Mouse (Mus musculus) embryonic facial prominence, embryonic 15.5 days (tissue): ENCODE results near the gene Fbxo7. TPM values are rescaled to one million over a fixed set of nuclear protein-coding genes. Genes with fewer than 3 reads are reported as not detected.
"Not testable (repeated sequence)": the region's sequence is repeated elsewhere in the genome, so short reads cannot be mapped to it uniquely, and the experiment has no call there.

Source experiments
- ATAC-seq: fragments of 200-750 bp; cut with Nextera tagmentation; 2 replicates; pipeline ENCODE4 v1.8.0; 2017; ENCODE audit warnings: low read depth, moderate TSS enrichment; ENCODE audit not compliant: insufficient number of reproducible peaks, low FRiP score, low TSS enrichment
- H3K27ac ChIP-seq: fragments of 300-500 bp; sonication (generic); replicated peaks from 2 replicates; pipeline ENCODE4 v1.5.1; 2015; ENCODE audit warnings: mild to moderate bottlenecking, inconsistent platforms
- H3K27me3 ChIP-seq: fragments of 300-500 bp; sonication (generic); 2 replicates; pipeline ENCODE4 v1.6.1; 2015; ENCODE audit warnings: inconsistent platforms
- H3K36me3 ChIP-seq: fragments of 300-500 bp; sonication (generic); 2 replicates; pipeline ENCODE4 v1.6.1; 2015; ENCODE audit warnings: mild to moderate bottlenecking, inconsistent platforms
- H3K4me1 ChIP-seq: fragments of 300-500 bp; sonication (generic); 2 replicates; pipeline ENCODE4 v1.6.1; 2015; ENCODE audit warnings: inconsistent platforms
- H3K4me2 ChIP-seq: fragments of 300-500 bp; sonication (generic); replicated peaks from 2 replicates; pipeline ENCODE4 v1.6.1; 2015; ENCODE audit warnings: mild to moderate bottlenecking, inconsistent platforms
- H3K4me3 ChIP-seq: fragments of 300-500 bp; sonication (generic); replicated peaks from 2 replicates; pipeline ENCODE4 v1.5.1; 2015; ENCODE audit warnings: mild to moderate bottlenecking, inconsistent platforms
- H3K9ac ChIP-seq: fragments of 300-500 bp; sonication (generic); 2 replicates; pipeline ENCODE4 v1.6.1; 2015; ENCODE audit warnings: inconsistent platforms
- H3K9me3 ChIP-seq: fragments of 300-500 bp; sonication (generic); replicated peaks from 2 replicates; pipeline ENCODE4 v1.6.1; 2016; ENCODE audit warnings: inconsistent platforms
- WGBS: fragments of 180-500 bp; shearing (Covaris S2); methylation state at CpG from one replicate; pipeline ENCODE4 v1.1.7; 2015; 5-methylcytosine and 5-hydroxymethylcytosine counted together
- polyA plus RNA-seq: library from polyadenylated mRNA; unstranded; fragments of >200 nt; fragmentation: Nextera tagmentation; extraction: Ambion mirVana; gene quantifications from 2 replicates; pipeline ENCODE4 v1.2.1, GENCODE M21; 2015

Fbxo7 gene
- polyA plus RNA-seq, 1 experiment from 2014 or later = 29.9 TPM

DNA sequence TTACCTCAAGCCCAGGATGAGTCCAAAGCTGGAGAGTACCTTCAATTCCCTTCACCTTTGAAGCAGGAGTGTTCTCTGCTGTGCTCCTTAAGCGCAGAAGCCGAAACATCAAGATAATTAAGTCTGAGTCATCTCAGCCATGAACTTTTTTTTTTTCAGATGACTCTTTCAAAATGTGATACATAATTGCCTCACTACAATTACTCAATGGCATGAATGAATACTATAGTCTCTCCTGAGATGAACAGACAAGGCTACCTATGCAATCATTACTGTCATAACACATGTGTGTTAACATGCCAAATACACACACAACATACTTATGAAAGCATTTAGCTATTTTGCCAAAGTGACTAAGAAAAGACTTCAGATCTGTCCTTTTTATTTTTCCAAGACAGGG, 10.0 kb upstream of the Fbxo7 start, which contains the start of gene Bpifc:
Gene Bpifc, minus strand, starts transcription at position 115 of the 400 bp plus-strand sequence.
- Histone ChIP-seq H3K36me3 (no peaks in the 10 kb centered on the region), H3K4me2 (no peak within 1 kb of the TSS), H3K27ac (no peak within 1 kb of the TSS; the same call in 1 of the 2 replicates), H3K9me3 (no peaks in the 10 kb centered on the region), H3K4me1 (no peaks in the 10 kb centered on the region), H3K9ac (no peak within 1 kb of the TSS), H3K4me3 (no peak within 1 kb of the TSS), H3K27me3 (no peaks in the 10 kb centered on the region)
- no peak for ATAC-seq
- 89% methylated on average over 2 of the region's 2 CpGs for WGBS

GRCm38 (mm10) chr10:86017781-86018180, 4.0 kb upstream of the Fbxo7 start:
- no peak overlapping the region for H3K4me3 ChIP-seq
- no peaks in the 10 kb centered on the region for H3K9me3 ChIP-seq
- H3K27ac ChIP-seq = no peak overlapping the region
- WGBS = 90% methylated on average over 7 of the region's 7 CpGs
- no peak for ATAC-seq
- H3K9ac ChIP-seq = no peak overlapping the region
- H3K27me3 ChIP-seq = no peaks in the 10 kb centered on the region
- H3K4me1 ChIP-seq = peaks cover 6% of the 10 kb centered on the region; the same call in 1 of the 2 replicates
- H3K36me3 ChIP-seq = no peaks in the 10 kb centered on the region
- no peak overlapping the region for H3K4me2 ChIP-seq

- H3K4me1 ChIP-seq = peaks cover 9% of the 10 kb centered on the region; the same call in 1 of the 2 replicates
- no peak overlapping the region for H3K4me3 ChIP-seq
- H3K36me3 ChIP-seq = no peaks in the 10 kb centered on the region
- H3K27me3 ChIP-seq = no peaks in the 10 kb centered on the region
- WGBS = 30% methylated on average over 5 of the region's 5 CpGs
- no peak overlapping the region for H3K27ac ChIP-seq
- H3K9me3 ChIP-seq = no peaks in the 10 kb centered on the region
- ATAC-seq = no peak
- no peak overlapping the region for H3K4me2 ChIP-seq
- no peak overlapping the region for H3K9ac ChIP-seq
Measured at GRCm38 (mm10) chr10:86018813-86019212, 3.0 kb upstream of the Fbxo7 start.

DNA sequence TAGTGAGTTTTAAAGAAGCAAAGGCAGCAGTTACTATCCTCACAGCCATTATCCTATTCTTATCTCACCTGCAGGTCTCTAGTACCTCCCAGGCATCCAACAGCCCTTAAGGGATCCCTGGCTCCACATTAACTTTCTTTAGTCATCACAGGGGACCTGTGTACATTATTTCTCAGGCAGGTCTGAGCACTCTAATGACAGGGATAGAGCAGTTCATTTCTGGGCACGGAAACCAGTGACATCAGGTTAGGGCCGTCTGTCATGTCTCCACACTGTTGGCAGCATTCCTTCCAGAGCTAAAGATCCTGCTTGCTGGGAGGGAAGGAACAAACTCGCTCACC, 394 bp upstream of the Fbxo7 start:
- Histone ChIP-seq H3K4me2 (peak overlapping the region; percentile 32), H3K9me3 (no peaks in the 10 kb centered on the region), H3K27ac (no peak overlapping the region), H3K9ac (no peak overlapping the region), H3K4me1 (peaks cover 11% of the 10 kb centered on the region; the same call in 1 of the 2 replicates), H3K36me3 (no peaks in the 10 kb centered on the region), H3K27me3 (no peaks in the 10 kb centered on the region), H3K4me3 (peak overlapping the region; percentile 96)
- ATAC-seq = peak; percentile 41; the same call in 1 of the 2 replicates
- 0% methylated on average over 3 of the region's 3 CpGs for WGBS

- no peaks in the 10 kb centered on the region for H3K27me3 ChIP-seq
- peak overlapping the region; percentile 92 for H3K27ac ChIP-seq
- H3K4me3 ChIP-seq = peak overlapping the region; percentile 96
- H3K36me3 ChIP-seq = no peaks in the 10 kb centered on the region
- WGBS = 2% methylated on average over 6 of the region's 6 CpGs
- peak overlapping the region; percentile 71 for H3K4me2 ChIP-seq
- no peaks in the 10 kb centered on the region for H3K9me3 ChIP-seq
- ATAC-seq = no peak; the same call in 1 of the 2 replicates
- H3K4me1 ChIP-seq = peaks cover 11% of the 10 kb centered on the region; the same call in 1 of the 2 replicates
- peak overlapping the region; percentile 83 for H3K9ac ChIP-seq
Measured at GRCm38 (mm10) chr10:86022474-86022816, 673 bp downstream of the Fbxo7 start.

- no peak overlapping the region for H3K27ac ChIP-seq
- no peaks in the 10 kb centered on the region for H3K9me3 ChIP-seq
- no peak overlapping the region for H3K9ac ChIP-seq
- no peaks in the 10 kb centered on the region for H3K27me3 ChIP-seq
- peak overlapping the region; percentile 71; the same call in 1 of the 2 replicates for H3K4me2 ChIP-seq
- H3K4me3 ChIP-seq = peak overlapping the region; percentile 96; the same call in 1 of the 2 replicates
- no peaks in the 10 kb centered on the region for H3K36me3 ChIP-seq
- peaks cover 11% of the 10 kb centered on the region; the same call in 1 of the 2 replicates for H3K4me1 ChIP-seq
- no peak for ATAC-seq
Measured at GRCm38 (mm10) chr10:86023149-86023548, 1.4 kb downstream of the Fbxo7 start.

GRCm38 (mm10) chr10:86025906-86026305, 4.1 kb downstream of the Fbxo7 start:
- no peak overlapping the region for H3K4me2 ChIP-seq

GRCm38 (mm10) chr10:86026354-86026753, 4.6 kb downstream of the Fbxo7 start:
- H3K4me1 ChIP-seq = peaks cover 11% of the 10 kb centered on the region; the same call in 1 of the 2 replicates
- H3K4me2 ChIP-seq = no peak overlapping the region
- peaks cover 13% of the 10 kb centered on the region; the same call in 1 of the 2 replicates for H3K36me3 ChIP-seq
- no peaks in the 10 kb centered on the region for H3K27me3 ChIP-seq
- WGBS = 92% methylated on average over 3 of the region's 3 CpGs
- H3K9me3 ChIP-seq = no peaks in the 10 kb centered on the region
- no peak overlapping the region for H3K27ac ChIP-seq
- no peak for ATAC-seq
- no peak overlapping the region for H3K9ac ChIP-seq
- H3K4me3 ChIP-seq = no peak overlapping the region

More at GRCm38 (mm10) chr10:86025906-86026305, 4.1 kb downstream of the Fbxo7 start:
- Histone ChIP-seq H3K27me3 (no peaks in the 10 kb centered on the region), H3K9me3 (no peaks in the 10 kb centered on the region), H3K4me3 (no peak overlapping the region), H3K27ac (no peak overlapping the region), H3K9ac (no peak overlapping the region), H3K36me3 (peaks cover 11% of the 10 kb centered on the region; the same call in 1 of the 2 replicates), H3K4me1 (peaks cover 11% of the 10 kb centered on the region; the same call in 1 of the 2 replicates)
- ATAC-seq = no peak
- 84% methylated on average over 2 of the region's 2 CpGs for WGBS

GRCm38 (mm10) chr10:86026807-86027206, 5.0 kb downstream of the Fbxo7 start:
- H3K27ac ChIP-seq, ATAC-seq, H3K9ac ChIP-seq, H3K4me2 ChIP-seq, H3K9me3 ChIP-seq, H3K4me3 ChIP-seq, H3K27me3 ChIP-seq: not testable (repeated sequence)
- peaks cover 11% of the 10 kb centered on the region; the same call in 1 of the 2 replicates for H3K4me1 ChIP-seq
- peaks cover 13% of the 10 kb centered on the region; the same call in 1 of the 2 replicates for H3K36me3 ChIP-seq
- 80% methylated on average over 1 of the region's 1 CpGs for WGBS

GRCm38 (mm10) chr10:86030743-86031142, 9.0 kb downstream of the Fbxo7 start:
- Histone ChIP-seq H3K9ac (no peak overlapping the region), H3K27me3 (no peaks in the 10 kb centered on the region), H3K4me3 (no peak overlapping the region), H3K4me1 (no peaks in the 10 kb centered on the region), H3K9me3 (no peaks in the 10 kb centered on the region), H3K36me3 (peaks cover 21% of the 10 kb centered on the region; the same call in 1 of the 2 replicates), H3K4me2 (no peak overlapping the region), H3K27ac (no peak overlapping the region)
- no peak for ATAC-seq
- WGBS = 89% methylated on average over 7 of the region's 7 CpGs

DNA sequence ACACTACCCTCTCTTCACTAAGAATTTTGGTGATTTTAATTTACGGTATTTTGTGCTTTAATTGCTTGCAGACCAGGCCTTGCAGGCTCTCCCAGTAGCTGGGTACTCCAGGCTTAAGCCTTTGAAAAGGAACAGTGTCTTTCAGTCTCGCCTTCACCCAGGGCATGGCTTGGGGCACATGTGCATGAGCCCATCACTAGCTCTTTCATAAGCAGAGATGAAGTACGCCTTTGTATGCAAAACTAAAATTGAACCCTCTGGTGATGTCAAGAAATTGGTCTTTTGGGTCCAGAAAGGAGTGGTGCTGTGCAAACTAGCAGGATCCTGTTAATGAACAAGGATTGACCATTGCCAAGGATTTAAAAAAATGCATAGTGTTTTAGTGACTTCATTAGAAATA, 10.7 kb downstream of the Fbxo7 start:
- no peak for ATAC-seq
- Histone ChIP-seq H3K9ac (no peak overlapping the region), H3K4me1 (no peaks in the 10 kb centered on the region), H3K27me3 (no peaks in the 10 kb centered on the region), H3K4me3 (no peak overlapping the region), H3K27ac (no peak overlapping the region), H3K9me3 (no peaks in the 10 kb centered on the region), H3K4me2 (no peak overlapping the region), H3K36me3 (peaks cover 25% of the 10 kb centered on the region; the same call in 1 of the 2 replicates)
- 35% methylated on average over 3 of the region's 3 CpGs for WGBS
